Mouse (Mus musculus): ENCODE measurements around the gene Dna2. TPM values are rescaled to one million over a fixed set of nuclear protein-coding genes. Genes with fewer than 3 reads are reported as not detected.
A peak's percentile ranks its signal among the peaks of the same experiment; 100 is the strongest.

Gene Dna2
- polyA plus RNA-seq, 1 experiment from 2014 or later, result 36.0 TPM

DNA sequence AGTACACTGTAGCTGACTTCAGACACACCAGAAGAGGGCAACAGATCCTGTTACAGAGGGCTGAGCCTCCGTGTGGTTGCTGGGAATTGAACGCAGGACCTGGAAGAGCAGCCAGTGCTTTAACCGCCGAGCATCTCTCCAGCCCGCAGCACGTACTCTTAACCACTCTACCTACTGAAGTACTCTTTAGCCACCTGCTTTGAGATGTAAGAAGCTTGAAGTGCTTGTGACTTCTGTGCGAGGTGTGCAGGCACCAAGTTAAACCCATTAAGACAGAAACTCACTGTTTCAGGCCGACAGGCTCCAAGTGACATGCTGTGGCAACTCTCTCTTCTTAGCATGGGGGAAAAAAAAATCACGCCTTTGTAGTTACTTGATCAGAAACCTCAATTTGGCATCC lies 67.3 kb downstream of the Dna2 start:
- 85% methylated on average over 9 of the region's 9 CpGs for WGBS

GRCm38 (mm10) chr10:63019304-63019703 lies 72.5 kb downstream of the Dna2 start:
- Histone ChIP-seq H3K36me3 (ENCODE audit: control insufficient read depth, insufficient read depth, low read length) (peaks cover 6% of the 10 kb centered on the region), H3K27me3 (ENCODE audit: control insufficient read depth, insufficient read depth, low read length) (no peaks in the 10 kb centered on the region), H3K4me3 (ENCODE audit: low read depth, low read length) (no peak overlapping the region), H3K27ac (replicated peaks; ENCODE audit: low read depth, low read length) (no peak overlapping the region), H3K4me1 (ENCODE audit: control insufficient read depth, insufficient read depth, low read length) (peaks cover 6% of the 10 kb centered on the region; the same call in 1 of the 2 replicates), H3K4me2 (ENCODE audit: low read depth, severe bottlenecking) (no peak overlapping the region), H3K9ac (ENCODE audit: low read length) (no peak overlapping the region), H3K9me3 (ENCODE audit: control insufficient read depth, low read length) (no peaks in the 10 kb centered on the region)
- WGBS, result 92% methylated on average over 6 of the region's 6 CpGs
- DNase-seq (ENCODE audit: low spot score), result no peak
- ATAC-seq (ENCODE audit: insufficient number of reproducible peaks, low FRiP score, low TSS enrichment, low read depth), result no peak

More for the DNA sequence above, 67.3 kb downstream of the Dna2 start:
- Histone ChIP-seq H3K4me2 (ENCODE audit: low read depth, severe bottlenecking) (no peak overlapping the region), H3K4me3 (ENCODE audit: low read depth, low read length) (no peak overlapping the region), H3K9me3 (ENCODE audit: control insufficient read depth, low read length) (no peaks in the 10 kb centered on the region), H3K9ac (ENCODE audit: low read length) (no peak overlapping the region), H3K27me3 (ENCODE audit: control insufficient read depth, insufficient read depth, low read length) (no peaks in the 10 kb centered on the region), H3K4me1 (ENCODE audit: control insufficient read depth, insufficient read depth, low read length) (no peaks in the 10 kb centered on the region), H3K27ac (replicated peaks; ENCODE audit: low read depth, low read length) (no peak overlapping the region), H3K36me3 (ENCODE audit: control insufficient read depth, insufficient read depth, low read length) (peaks cover 13% of the 10 kb centered on the region)
- no peak for DNase-seq (ENCODE audit: low spot score)
- no peak for ATAC-seq (ENCODE audit: insufficient number of reproducible peaks, low FRiP score, low TSS enrichment, low read depth)

GRCm38 (mm10) chr10:63021702-63022101 lies 74.9 kb downstream of the Dna2 start:
- H3K4me3 ChIP-seq (ENCODE audit: low read depth, low read length), result peak overlapping the region; percentile 95
- 62% methylated on average over 4 of the region's 4 CpGs for WGBS
- H3K4me2 ChIP-seq (ENCODE audit: low read depth, severe bottlenecking), result peak overlapping the region; percentile 51
- no peaks in the 10 kb centered on the region for H3K27me3 ChIP-seq (ENCODE audit: control insufficient read depth, insufficient read depth, low read length)
- H3K9me3 ChIP-seq (ENCODE audit: control insufficient read depth, low read length), result no peaks in the 10 kb centered on the region
- peaks cover 12% of the 10 kb centered on the region for H3K4me1 ChIP-seq (ENCODE audit: control insufficient read depth, insufficient read depth, low read length)
- no peak overlapping the region for H3K27ac ChIP-seq (replicated peaks; ENCODE audit: low read depth, low read length)
- ATAC-seq (ENCODE audit: insufficient number of reproducible peaks, low FRiP score, low TSS enrichment, low read depth), result no peak
- H3K36me3 ChIP-seq (ENCODE audit: control insufficient read depth, insufficient read depth, low read length), result no peaks in the 10 kb centered on the region; the same call in 1 of the 2 replicates
- no peak for DNase-seq (ENCODE audit: low spot score)
- H3K9ac ChIP-seq (ENCODE audit: low read length), result no peak overlapping the region

DNA sequence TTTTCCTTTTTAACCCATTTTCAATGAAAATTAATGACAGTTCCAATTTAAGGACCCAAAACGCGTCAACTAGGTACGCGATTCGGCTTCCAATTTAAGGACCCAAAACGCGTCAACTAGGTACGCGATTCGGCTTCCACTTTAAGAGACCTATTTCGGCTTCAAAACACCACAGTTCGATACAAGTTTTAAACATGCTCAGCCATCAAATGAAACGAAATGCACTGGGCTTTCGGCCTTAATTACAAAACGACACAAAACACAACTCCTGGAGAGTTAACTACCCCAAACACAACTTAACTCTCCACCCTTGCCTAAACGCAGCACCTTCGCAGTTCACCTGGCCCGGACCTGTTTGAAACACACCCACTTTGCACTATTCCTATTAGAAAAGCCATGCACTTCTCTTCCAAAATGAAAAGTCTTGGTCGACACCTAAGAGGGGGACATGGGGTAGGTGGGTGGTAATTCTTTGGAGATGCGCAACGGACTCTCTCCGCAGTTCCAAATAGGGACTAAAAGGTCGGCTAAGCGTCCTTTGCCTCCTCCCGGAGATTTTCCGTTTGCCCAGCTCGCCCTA lies 75.8 kb downstream of the Dna2 start:
- WGBS, result under 1% methylated on average over 27 of the region's 27 CpGs
- DNase-seq (ENCODE audit: low spot score) (no peak), ATAC-seq (ENCODE audit: insufficient number of reproducible peaks, low FRiP score, low TSS enrichment, low read depth) (no peak)
- Histone ChIP-seq H3K4me3 (ENCODE audit: low read depth, low read length) (peak overlapping the region; percentile 95), H3K9me3 (ENCODE audit: control insufficient read depth, low read length) (no peaks in the 10 kb centered on the region), H3K27ac (replicated peaks; ENCODE audit: low read depth, low read length) (peak overlapping the region; percentile 99), H3K36me3 (ENCODE audit: control insufficient read depth, insufficient read depth, low read length) (no peaks in the 10 kb centered on the region), H3K4me1 (ENCODE audit: control insufficient read depth, insufficient read depth, low read length) (peaks cover 12% of the 10 kb centered on the region), H3K9ac (ENCODE audit: low read length) (peak overlapping the region; percentile 99), H3K4me2 (ENCODE audit: low read depth, severe bottlenecking) (peak overlapping the region; percentile 51), H3K27me3 (ENCODE audit: control insufficient read depth, insufficient read depth, low read length) (no peaks in the 10 kb centered on the region)

DNA sequence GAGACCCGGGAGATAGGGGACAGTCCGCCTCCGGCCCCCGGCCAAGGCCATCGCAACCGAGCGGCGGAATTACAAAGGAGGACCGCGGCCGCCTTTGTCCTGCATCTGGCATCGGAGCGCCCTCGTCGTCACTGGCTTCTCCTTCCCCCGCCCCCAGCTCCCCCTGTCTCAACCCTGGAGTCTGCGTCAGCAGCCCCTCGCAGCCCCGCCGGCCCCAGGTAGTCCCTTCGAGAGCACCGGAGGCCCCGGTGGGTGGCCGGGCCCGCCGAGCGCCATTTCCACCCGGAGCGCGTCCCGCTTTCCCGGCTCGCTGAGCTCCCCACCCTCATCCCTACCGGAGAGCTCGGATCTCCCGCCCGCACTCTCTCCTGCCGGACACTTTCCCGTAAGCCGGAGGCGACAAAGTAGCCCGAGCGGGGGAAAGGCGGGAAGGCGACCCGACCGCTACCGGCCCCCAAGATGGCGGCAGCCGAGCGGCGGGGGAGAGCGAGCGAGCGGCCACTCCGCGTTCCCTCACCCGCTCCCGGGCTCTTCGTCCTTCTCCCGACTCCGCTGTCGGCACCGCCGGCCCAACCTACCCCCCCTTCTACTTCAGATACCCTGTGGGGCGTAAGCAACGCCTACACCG lies 76.4 kb downstream of the Dna2 start:
- Histone ChIP-seq H3K9ac (ENCODE audit: low read length) (peak overlapping the region; percentile 99), H3K4me3 (ENCODE audit: low read depth, low read length) (peak overlapping the region; percentile 95), H3K27me3 (ENCODE audit: control insufficient read depth, insufficient read depth, low read length) (no peaks in the 10 kb centered on the region), H3K9me3 (ENCODE audit: control insufficient read depth, low read length) (no peaks in the 10 kb centered on the region), H3K4me2 (ENCODE audit: low read depth, severe bottlenecking) (peak overlapping the region; percentile 51), H3K4me1 (ENCODE audit: control insufficient read depth, insufficient read depth, low read length) (peaks cover 12% of the 10 kb centered on the region), H3K27ac (replicated peaks; ENCODE audit: low read depth, low read length) (peak overlapping the region; percentile 99), H3K36me3 (ENCODE audit: control insufficient read depth, insufficient read depth, low read length) (no peaks in the 10 kb centered on the region)
- peak; percentile 77 for DNase-seq (ENCODE audit: low spot score)
- ATAC-seq (ENCODE audit: insufficient number of reproducible peaks, low FRiP score, low TSS enrichment, low read depth), result peak; percentile 63
- WGBS, result 0% methylated on average over 65 of the region's 68 CpGs

Other genes starting within 250 kb of the Dna2 start
- 0.64 and 1.4 TPM in 2 replicates for gene Stox1, start 220.9 kb upstream of the Dna2 start, polyA plus RNA-seq (2014; fragmentation: Nextera tagmentation; extraction: Ambion mirVana)
- 181 and 192 TPM in 2 replicates for gene Ccar1, start 154.7 kb upstream of the Dna2 start, polyA plus RNA-seq (2014; fragmentation: Nextera tagmentation; extraction: Ambion mirVana)
- 34.0 and 41.1 TPM in 2 replicates for gene Tet1, start 38.0 kb upstream of the Dna2 start, polyA plus RNA-seq (2014; fragmentation: Nextera tagmentation; extraction: Ambion mirVana)
- 10.7 and 12.2 TPM in 2 replicates for gene Slc25a16, start 26.4 kb upstream of the Dna2 start, polyA plus RNA-seq (2014; fragmentation: Nextera tagmentation; extraction: Ambion mirVana)
- gene Rufy2, start 33.2 kb downstream of the Dna2 start, polyA plus RNA-seq (2014; fragmentation: Nextera tagmentation; extraction: Ambion mirVana), result 20.5 and 21.6 TPM in 2 replicates
- gene Hnrnph3, start 77.2 kb downstream of the Dna2 start, polyA plus RNA-seq (2014; fragmentation: Nextera tagmentation; extraction: Ambion mirVana), result 116 and 141 TPM in 2 replicates
- 0.73 and 0.88 TPM in 2 replicates for gene Pbld2, start 77.3 kb downstream of the Dna2 start, polyA plus RNA-seq (2014; fragmentation: Nextera tagmentation; extraction: Ambion mirVana)
- 1.7 and 2.1 TPM in 2 replicates for gene Pbld1, start 113.1 kb downstream of the Dna2 start, polyA plus RNA-seq (2014; fragmentation: Nextera tagmentation; extraction: Ambion mirVana)
- gene Atoh7, start 152.6 kb downstream of the Dna2 start, polyA plus RNA-seq (2014; fragmentation: Nextera tagmentation; extraction: Ambion mirVana), result 0.56 TPM in 1 of 2 replicates, not detected in the other